Mouse (Mus musculus) liver, embryonic 14.5 days (tissue): ENCODE results near the gene Ephb1.

Experiments
- CTCF ChIP-seq: IDR thresholded peaks from 2 replicates; pipeline ENCODE4 v1.5.1; 2016; ENCODE audit warnings: antibody characterized with exemption, low read depth, control low read depth
- EP300 ChIP-seq: IDR thresholded peaks from 2 replicates; pipeline ENCODE4 v1.6.1; 2016; ENCODE audit warnings: antibody characterized with exemption, low read depth

DNA sequence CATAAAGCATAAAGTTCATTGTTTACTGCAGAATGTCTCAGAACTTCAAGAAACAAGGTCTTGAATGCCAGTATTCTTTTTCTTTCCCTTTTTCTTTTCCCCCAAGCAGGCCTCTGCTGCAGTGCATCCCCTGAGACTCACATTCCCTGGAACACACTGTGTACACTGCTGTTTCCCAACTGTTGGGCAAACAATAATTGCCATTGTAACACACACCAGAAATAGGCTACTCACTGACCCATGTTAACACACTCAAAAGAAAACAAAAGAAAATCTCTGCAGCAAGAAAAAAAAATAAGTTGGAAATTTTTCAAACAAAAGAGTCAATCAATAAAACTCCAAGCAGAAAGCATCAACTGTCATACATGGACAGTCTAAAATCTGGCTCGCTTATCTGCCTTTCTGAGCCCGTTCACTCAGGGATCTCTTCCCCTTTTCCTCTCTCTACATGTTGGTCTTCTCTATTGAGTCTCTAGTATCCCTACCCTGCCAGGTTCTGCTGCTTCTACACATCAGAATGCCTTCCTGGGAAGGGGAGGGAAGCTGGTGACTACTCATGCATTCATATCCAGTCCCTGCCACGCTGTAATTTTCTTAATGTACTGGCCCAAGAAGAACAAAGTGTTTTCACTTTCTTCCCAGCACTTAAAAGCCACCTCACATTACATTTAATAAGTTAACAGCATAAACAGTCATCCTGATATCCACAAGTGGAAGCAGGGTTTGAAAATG, 285.2 kb downstream of the Ephb1 start:
- TF ChIP-seq CTCF = no peak
- TF ChIP-seq EP300 = no peak
